Mouse (Mus musculus) lung, postnatal 0 days (tissue): ENCODE measurements around the gene Idh1. TPM values are rescaled to one million over a fixed set of nuclear protein-coding genes. Genes with fewer than 3 reads are reported as not detected.

Experiments used
- ATAC-seq: fragments of 200-750 bp; cut with Nextera tagmentation; 2 replicates; pipeline ENCODE4 v1.8.0; 2017; ENCODE audit warnings: moderate library complexity
- DNase-seq: peaks from one replicate; pipeline ENCODE4 v3.0.0-alpha.2; 2016; ENCODE audit warnings: low spot score
- H3K27ac ChIP-seq: fragments of 300-500 bp; sonication (generic); 2 replicates; pipeline ENCODE4 v1.5.1; 2014; ENCODE audit warnings: antibody characterized with exemption, mild to moderate bottlenecking, low read length, mixed read lengths
- H3K27me3 ChIP-seq: fragments of 300-500 bp; sonication (generic); replicated peaks from 2 replicates; pipeline ENCODE4 v1.6.1; 2014; ENCODE audit warnings: low read length, mixed read lengths; ENCODE audit not compliant: insufficient read depth
- H3K36me3 ChIP-seq: fragments of 300-500 bp; sonication (generic); 2 replicates; pipeline ENCODE4 v1.6.1; 2014; ENCODE audit warnings: low read length, mixed read lengths; ENCODE audit not compliant: insufficient read depth
- H3K4me1 ChIP-seq: fragments of 300-500 bp; sonication (generic); 2 replicates; pipeline ENCODE4 v1.6.1; 2014; ENCODE audit warnings: antibody characterized with exemption, low read depth, low read length, mixed read lengths; ENCODE audit not compliant: insufficient read depth
- H3K4me2 ChIP-seq: fragments of 300-500 bp; sonication (generic); replicated peaks from 2 replicates; pipeline ENCODE4 v1.6.1; 2014; ENCODE audit warnings: low read depth, mild to moderate bottlenecking, low read length, moderate library complexity, mixed read lengths
- H3K4me3 ChIP-seq: fragments of 300-500 bp; sonication (generic); 2 replicates; pipeline ENCODE4 v1.5.1; 2014; ENCODE audit warnings: low read depth, low read length
- H3K9ac ChIP-seq: fragments of 300-500 bp; sonication (generic); replicated peaks from 2 replicates; pipeline ENCODE4 v1.6.1; 2014; ENCODE audit warnings: low read depth, mild to moderate bottlenecking
- H3K9me3 ChIP-seq: fragments of 300-500 bp; sonication (generic); 2 replicates; pipeline ENCODE4 v1.6.1; 2016; ENCODE audit warnings: low read length, mixed read lengths
- CTCF ChIP-seq: IDR thresholded peaks from 2 replicates; pipeline ENCODE4 v1.5.1; 2016; ENCODE audit warnings: antibody characterized with exemption, mild to moderate bottlenecking
- EP300 ChIP-seq: IDR thresholded peaks from 2 replicates; pipeline ENCODE4 v1.6.1; 2016; ENCODE audit warnings: antibody characterized with exemption, mild to moderate bottlenecking, control low read depth
- WGBS: fragments of 180-500 bp; shearing (Covaris S2); extraction: QIAGEN DNeasy Blood & Tissue Kit; methylation state at CpG from one replicate; pipeline ENCODE4 v1.1.7; 2014; 5-methylcytosine and 5-hydroxymethylcytosine counted together
- polyA plus RNA-seq: library from polyadenylated mRNA; unstranded; fragments of >200 nt; fragmentation: Nextera tagmentation; extraction: Ambion mirVana; gene quantifications from 2 replicates; pipeline ENCODE4 v1.2.1, GENCODE M21; 2015

The Idh1 gene
- polyA plus RNA-seq, 1 experiment from 2014 or later: 143 TPM

- Histone ChIP-seq H3K4me1 (no peaks in the 10 kb centered on the region), H3K4me2 (no peak overlapping the region), H3K27me3 (no peaks in the 10 kb centered on the region), H3K9ac (no peak overlapping the region), H3K27ac (no peak overlapping the region), H3K9me3 (no peaks in the 10 kb centered on the region), H3K4me3 (no peak overlapping the region), H3K36me3 (no peaks in the 10 kb centered on the region)
- 68% methylated on average over 3 of the region's 3 CpGs for WGBS
- ATAC-seq (no peak), DNase-seq (no peak)
- no peak for TF ChIP-seq CTCF
- no peak for TF ChIP-seq EP300
Measured at GRCm38 (mm10) chr1:65147971-65148370, 38.3 kb downstream of the Idh1 start.

- Histone ChIP-seq H3K4me2 (no peak overlapping the region), H3K27ac (no peak overlapping the region), H3K4me3 (no peak overlapping the region), H3K9ac (no peak overlapping the region), H3K9me3 (no peaks in the 10 kb centered on the region), H3K27me3 (no peaks in the 10 kb centered on the region), H3K4me1 (no peaks in the 10 kb centered on the region), H3K36me3 (no peaks in the 10 kb centered on the region)
- ATAC-seq (no peak), DNase-seq (no peak)
- TF ChIP-seq CTCF (no peak), EP300 (no peak)
- 81% methylated on average over 5 of the region's 5 CpGs for WGBS
Measured at GRCm38 (mm10) chr1:65147326-65147725, 39.0 kb downstream of the Idh1 start.

- Histone ChIP-seq H3K4me3 (no peak overlapping the region), H3K9ac (no peak overlapping the region), H3K9me3 (no peaks in the 10 kb centered on the region), H3K27me3 (no peaks in the 10 kb centered on the region), H3K4me2 (no peak overlapping the region), H3K27ac (no peak overlapping the region), H3K36me3 (no peaks in the 10 kb centered on the region), H3K4me1 (no peaks in the 10 kb centered on the region)
- DNase-seq: no peak
- 30% methylated on average over 2 of the region's 2 CpGs for WGBS
- TF ChIP-seq CTCF: no peak
- no peak for TF ChIP-seq EP300
- ATAC-seq: no peak
Measured at GRCm38 (mm10) chr1:65146601-65147000, 39.7 kb downstream of the Idh1 start.

GRCm38 (mm10) chr1:65144783-65145182 lies 41.5 kb downstream of the Idh1 start:
- WGBS: 57% methylated on average over 2 of the region's 2 CpGs
- no peaks in the 10 kb centered on the region for H3K36me3 ChIP-seq
- no peak overlapping the region for H3K4me3 ChIP-seq
- no peak for TF ChIP-seq EP300
- TF ChIP-seq CTCF: no peak
- no peak overlapping the region for H3K4me2 ChIP-seq
- H3K9me3 ChIP-seq: no peaks in the 10 kb centered on the region
- ATAC-seq (no peak), DNase-seq (peak; percentile 8)
- H3K27me3 ChIP-seq: no peaks in the 10 kb centered on the region
- no peak overlapping the region for H3K9ac ChIP-seq
- H3K27ac ChIP-seq: no peak overlapping the region
- H3K4me1 ChIP-seq: no peaks in the 10 kb centered on the region

GRCm38 (mm10) chr1:65137560-65137959 lies 48.7 kb downstream of the Idh1 start:
- H3K4me2 ChIP-seq: no peak overlapping the region
- H3K36me3 ChIP-seq: no peaks in the 10 kb centered on the region
- H3K27ac ChIP-seq: no peak overlapping the region
- no peak overlapping the region for H3K4me3 ChIP-seq
- no peaks in the 10 kb centered on the region for H3K9me3 ChIP-seq
- 83% methylated on average over 6 of the region's 6 CpGs for WGBS
- H3K9ac ChIP-seq: no peak overlapping the region
- ATAC-seq (no peak), DNase-seq (no peak)
- no peak for TF ChIP-seq EP300
- TF ChIP-seq CTCF: no peak
- H3K27me3 ChIP-seq: no peaks in the 10 kb centered on the region
- H3K4me1 ChIP-seq: no peaks in the 10 kb centered on the region

- Histone ChIP-seq H3K9me3 (no peaks in the 10 kb centered on the region), H3K9ac (no peak overlapping the region), H3K27me3 (no peaks in the 10 kb centered on the region), H3K27ac (no peak overlapping the region), H3K36me3 (no peaks in the 10 kb centered on the region), H3K4me3 (no peak overlapping the region), H3K4me2 (no peak overlapping the region), H3K4me1 (no peaks in the 10 kb centered on the region)
- ATAC-seq (no peak), DNase-seq (no peak)
- no peak for TF ChIP-seq CTCF
- no peak for TF ChIP-seq EP300
- 82% methylated on average over 1 of the region's 1 CpGs for WGBS
Measured at GRCm38 (mm10) chr1:65132833-65133232, 53.5 kb downstream of the Idh1 start.

- no peak for ATAC-seq
- no peak overlapping the region for H3K4me3 ChIP-seq
- WGBS: 91% methylated on average over 1 of the region's 1 CpGs
Measured at GRCm38 (mm10) chr1:65131671-65132070, 54.6 kb downstream of the Idh1 start.

More at GRCm38 (mm10) chr1:65131671-65132070, 54.6 kb downstream of the Idh1 start:
- no peak overlapping the region for H3K4me2 ChIP-seq
- H3K27me3 ChIP-seq: no peaks in the 10 kb centered on the region
- no peak overlapping the region for H3K9ac ChIP-seq
- H3K27ac ChIP-seq: no peak overlapping the region
- TF ChIP-seq CTCF: no peak
- TF ChIP-seq EP300: no peak
- no peak for DNase-seq
- H3K4me1 ChIP-seq: no peaks in the 10 kb centered on the region
- H3K36me3 ChIP-seq: no peaks in the 10 kb centered on the region
- H3K9me3 ChIP-seq: no peaks in the 10 kb centered on the region
